Mouse (Mus musculus) kidney, adult 2 months (tissue): ENCODE measurements around the gene Grap.

ENCODE experiments used
- CTCF ChIP-seq: fragments of 200-500 bp; conservative IDR thresholded peaks from 2 replicates; pipeline ENCODE4 v1.5.1; 2011; ENCODE audit warnings: low read depth, mild to moderate bottlenecking, control low read depth, low read length, moderate library complexity, mixed read lengths; ENCODE audit not compliant: insufficient read depth, insufficient read length
- POLR2A ChIP-seq: fragments of 200-500 bp; IDR thresholded peaks from one replicate; pipeline ENCODE4 v1.6.1; 2011; ENCODE audit warnings: low read depth, low read length, control low read depth

- TF ChIP-seq CTCF (no peak), POLR2A (no peak)
Observed at GRCm38 (mm10) chr11:61612116-61612635, 40.9 kb upstream of the Grap start.
